Mouse (Mus musculus) erythroblast, embryonic 14.5 days (primary cell): Measurements from ENCODE around the gene Exo5.

ENCODE experiments used
- GATA1 ChIP-seq: IDR thresholded peaks from 2 replicates; pipeline ENCODE4 v1.6.1; 2012; ENCODE audit warnings: low read length, inconsistent platforms, mixed read lengths
- TAL1 ChIP-seq: IDR thresholded peaks from 3 replicates; pipeline ENCODE4 v1.6.1; 2012; ENCODE audit warnings: low read length, inconsistent platforms, mixed read lengths

- no peak for TF ChIP-seq GATA1
- no peak for TF ChIP-seq TAL1
Observed at GRCm38 (mm10) chr4:120905644-120906043, 19.2 kb downstream of the Exo5 start.
